Mouse (Mus musculus): Measurements from ENCODE around the gene Mark3.
A peak's percentile ranks its signal among the peaks of the same experiment; 100 is the strongest.
"Not testable (repeated sequence)": the region's sequence is repeated elsewhere in the genome, so short reads cannot be mapped to it uniquely, and the experiment has no call there.

Mark3 gene

DNA sequence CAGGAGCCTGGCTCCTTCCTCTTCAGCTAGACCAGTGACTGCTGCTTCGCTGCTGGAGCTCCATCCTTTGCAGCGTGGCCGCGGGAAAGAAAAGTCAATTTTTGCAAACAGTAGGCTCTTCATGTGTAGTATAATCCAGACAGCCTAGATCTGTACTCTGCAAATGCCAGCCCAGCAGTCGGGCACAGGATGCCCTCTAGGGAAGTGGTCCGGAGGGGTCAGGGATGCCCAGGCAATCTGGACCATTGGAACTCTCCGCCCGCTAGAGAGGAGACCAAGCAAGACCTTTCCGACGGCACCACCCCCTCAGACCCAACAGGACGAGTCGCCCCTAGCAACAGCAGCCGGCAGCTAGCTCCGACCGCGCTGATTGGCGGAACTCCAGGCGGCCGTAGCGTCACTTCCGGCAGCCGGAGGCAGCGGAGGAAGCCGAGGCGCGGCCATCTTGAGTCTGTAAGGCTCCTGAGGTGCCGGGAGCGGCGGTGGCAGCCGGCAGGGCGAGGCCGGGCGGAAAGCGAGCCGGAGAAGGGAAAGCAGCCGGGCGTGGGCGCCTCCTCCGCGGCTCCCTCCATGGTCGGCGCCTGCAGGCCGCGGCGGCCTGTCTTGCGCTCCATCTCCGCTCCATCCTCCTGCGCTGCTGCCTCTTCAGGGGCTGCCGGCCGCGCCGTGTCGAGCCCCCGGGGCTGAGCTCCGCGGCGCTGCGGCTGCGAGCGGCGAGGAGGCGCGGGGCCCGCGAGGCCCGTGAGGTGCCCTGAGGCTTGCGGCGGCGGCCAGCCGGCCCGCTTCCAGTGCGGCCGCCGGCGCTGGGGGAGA, at the start of gene Mark3:
TSS of gene Mark3 (plus strand) at position 450 of the 813 bp plus-strand sequence.
- DNase-seq (ENCODE audit: low spot score) = peak; percentile 84

DNA sequence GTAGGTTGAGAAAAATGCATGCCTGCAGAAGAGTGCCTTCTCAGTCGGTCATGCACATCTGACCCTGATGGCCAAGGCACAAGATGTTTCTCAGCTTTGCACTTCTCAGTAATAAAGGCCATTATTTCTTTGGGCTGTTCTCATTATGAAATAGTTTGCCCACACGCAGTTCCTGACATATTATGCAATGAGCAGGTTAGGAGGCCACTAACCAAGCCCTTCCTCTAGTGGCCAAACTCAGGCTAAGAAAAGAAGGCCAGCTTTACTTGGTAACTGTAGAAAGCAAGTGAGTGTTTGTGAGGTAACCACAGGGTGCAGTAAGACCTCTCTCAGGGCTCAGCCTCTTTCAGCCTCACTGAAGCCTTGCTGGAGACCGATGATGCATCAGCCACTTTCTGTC, 49.4 kb upstream of the Mark3 start:
- no peak for DNase-seq (ENCODE audit: low spot score)

DNA sequence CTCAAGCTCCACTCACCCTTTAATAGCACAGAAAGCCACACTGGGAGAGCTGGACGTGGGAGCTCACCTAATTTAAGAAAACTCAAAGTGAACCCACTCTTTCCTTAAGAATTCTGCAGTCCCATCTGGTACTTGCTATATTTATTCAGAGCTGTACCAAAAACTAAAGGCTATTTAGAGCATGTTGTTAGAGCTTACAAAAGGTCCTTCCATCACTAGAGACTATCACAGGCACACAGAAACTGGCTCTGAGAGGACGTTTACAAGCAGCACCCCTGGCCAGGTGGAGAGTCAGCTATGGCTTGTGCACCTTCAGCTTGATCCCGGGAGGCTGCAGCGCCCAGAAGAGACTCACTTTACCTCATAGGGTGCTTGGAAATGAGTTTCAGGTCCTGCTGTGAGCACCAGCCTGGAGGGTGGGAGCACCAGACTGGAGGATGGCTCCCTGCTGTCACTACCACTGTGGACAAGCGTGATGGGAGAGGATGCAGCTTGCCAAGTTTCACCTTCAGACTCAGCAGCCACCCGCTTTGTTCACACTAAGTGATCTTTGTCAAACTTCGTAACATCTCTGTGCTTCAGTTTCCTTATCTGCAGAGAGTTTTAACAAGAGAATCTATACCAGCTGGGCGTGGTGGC, 46.6 kb upstream of the Mark3 start:
- DNase-seq (ENCODE audit: low spot score) = no peak

DNA sequence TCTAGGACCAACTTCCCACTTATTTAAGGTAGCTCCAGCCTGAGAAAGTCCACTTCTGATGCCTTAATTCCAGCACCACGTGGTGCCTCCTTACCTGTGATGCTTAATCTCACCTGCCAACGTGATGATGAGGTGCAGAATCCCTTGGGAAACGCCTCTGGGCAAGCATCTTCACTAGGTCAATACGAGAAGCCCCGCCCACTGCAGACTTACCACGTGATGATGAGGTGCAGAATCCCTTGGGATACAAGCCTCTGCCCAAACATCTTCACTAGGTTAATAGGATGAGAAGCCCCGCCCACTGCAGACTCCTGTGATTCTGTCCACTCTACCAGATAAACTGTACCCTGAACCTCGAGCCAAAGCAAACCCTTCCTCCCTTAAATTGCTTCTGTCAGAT, 45.1 kb upstream of the Mark3 start:
- no peak for DNase-seq (ENCODE audit: low spot score)

DNA sequence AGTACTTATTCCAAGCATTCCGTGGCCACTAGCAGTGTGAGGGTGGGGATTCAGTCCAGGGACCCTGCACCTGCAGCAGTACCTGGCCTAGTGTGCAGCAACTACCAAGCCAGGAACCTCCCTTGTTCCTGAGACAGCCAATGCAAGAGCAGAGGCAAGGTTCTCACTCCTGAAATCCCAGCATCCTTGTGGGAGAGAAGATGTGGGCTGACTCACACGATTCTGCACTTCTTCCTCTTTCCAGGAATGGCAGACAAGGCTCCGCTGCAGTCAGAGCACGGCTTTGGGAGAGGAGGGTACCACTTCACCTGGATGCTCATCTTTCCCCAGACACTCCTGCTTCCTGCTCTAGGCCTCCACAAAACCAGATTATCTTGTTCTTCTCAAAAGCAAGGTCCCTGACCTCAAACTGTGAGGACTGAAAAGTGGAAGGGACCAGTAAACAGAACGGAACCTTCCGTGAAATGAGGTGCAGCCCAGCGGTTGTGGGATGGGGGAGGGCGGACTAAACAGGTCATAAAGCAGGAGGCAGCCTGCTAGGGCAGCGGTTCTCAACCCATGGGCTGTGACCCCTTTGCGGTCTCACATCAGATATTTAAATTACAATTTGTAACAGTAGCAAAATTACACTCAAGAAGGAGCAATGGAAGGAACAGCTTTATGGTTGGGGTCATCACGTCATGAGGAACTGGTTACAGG, 41.1 kb upstream of the Mark3 start:
- DNase-seq (ENCODE audit: low spot score) = no peak

DNA sequence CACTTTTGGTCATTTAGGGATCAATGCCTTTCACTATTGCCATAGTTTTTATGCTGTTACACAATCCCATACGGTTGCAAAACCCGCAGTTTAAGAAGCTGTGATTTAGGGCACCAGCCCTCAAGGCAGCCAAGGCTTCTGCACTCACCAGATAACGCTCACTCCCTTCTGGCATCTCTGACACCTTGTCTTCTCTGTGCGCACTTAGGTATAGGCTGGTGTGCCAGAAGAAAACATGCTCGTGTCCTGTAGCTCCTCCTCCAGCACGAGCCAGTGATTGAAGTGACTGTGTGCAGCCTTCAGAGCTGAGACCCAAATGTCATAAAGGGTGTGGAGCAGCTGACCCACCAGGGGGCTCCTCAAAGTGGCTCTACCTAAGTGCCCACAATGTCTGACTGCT, 39.0 kb upstream of the Mark3 start:
- no peak for DNase-seq (ENCODE audit: low spot score)

DNA sequence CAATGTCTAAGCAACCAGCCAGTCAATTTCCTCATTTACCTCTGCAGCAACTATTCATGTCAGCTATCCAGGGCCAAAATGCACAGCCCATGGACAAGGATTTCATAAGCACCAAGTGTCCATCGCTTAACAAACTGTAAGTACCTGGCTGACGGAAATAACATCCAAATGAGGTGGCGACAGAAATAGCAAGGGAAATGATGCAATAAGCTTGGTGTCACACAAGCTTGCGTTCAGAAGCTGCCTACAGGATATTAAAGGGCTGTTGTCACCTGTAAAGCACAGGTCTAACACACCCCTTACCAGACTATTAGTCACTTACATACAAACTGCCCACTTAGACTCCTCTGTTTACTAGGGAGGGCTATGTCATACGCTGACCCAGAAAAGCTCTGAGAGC, 38.6 kb upstream of the Mark3 start:
- no peak for DNase-seq (ENCODE audit: low spot score)

DNA sequence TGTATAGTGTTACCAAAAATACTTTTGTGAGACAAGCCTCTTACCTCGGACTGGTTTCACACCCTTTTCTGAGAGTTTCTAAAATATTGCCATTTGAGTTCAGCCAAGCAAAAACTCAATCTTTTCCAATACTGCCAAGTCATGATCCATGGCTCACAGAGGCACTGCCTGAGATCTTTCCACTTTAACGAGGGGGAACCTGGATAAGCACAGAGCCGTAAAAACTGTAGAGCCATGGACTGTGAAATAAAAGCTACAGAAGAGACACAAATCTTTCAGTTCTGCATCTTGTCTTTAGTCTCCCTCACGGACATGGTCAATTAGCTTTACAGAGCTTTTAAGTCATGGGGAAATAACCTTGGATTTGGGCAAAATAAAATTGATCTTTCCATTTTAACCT, 37.6 kb upstream of the Mark3 start:
- DNase-seq (ENCODE audit: low spot score) = no peak

DNA sequence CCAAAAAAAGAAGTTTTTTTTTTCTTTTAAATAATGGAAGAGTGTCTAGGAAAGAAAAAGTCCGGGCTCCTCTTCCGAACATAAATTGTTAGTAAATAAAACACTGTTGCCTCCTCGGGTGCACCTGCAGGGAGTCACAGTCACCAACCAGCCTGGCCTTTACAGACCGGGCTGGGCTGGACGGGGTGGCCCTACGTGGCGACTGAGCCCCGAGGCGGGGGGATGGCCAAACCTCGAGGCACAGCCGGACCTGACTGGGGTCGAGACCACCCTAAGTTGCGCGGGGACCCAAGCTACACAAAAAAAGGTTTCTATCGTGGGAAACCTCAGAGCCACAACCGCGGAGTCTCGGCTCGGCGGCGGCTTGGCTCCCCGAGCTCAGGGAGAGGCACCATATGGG, 37.0 kb upstream of the Mark3 start:
- no peak for DNase-seq (ENCODE audit: low spot score)

DNA sequence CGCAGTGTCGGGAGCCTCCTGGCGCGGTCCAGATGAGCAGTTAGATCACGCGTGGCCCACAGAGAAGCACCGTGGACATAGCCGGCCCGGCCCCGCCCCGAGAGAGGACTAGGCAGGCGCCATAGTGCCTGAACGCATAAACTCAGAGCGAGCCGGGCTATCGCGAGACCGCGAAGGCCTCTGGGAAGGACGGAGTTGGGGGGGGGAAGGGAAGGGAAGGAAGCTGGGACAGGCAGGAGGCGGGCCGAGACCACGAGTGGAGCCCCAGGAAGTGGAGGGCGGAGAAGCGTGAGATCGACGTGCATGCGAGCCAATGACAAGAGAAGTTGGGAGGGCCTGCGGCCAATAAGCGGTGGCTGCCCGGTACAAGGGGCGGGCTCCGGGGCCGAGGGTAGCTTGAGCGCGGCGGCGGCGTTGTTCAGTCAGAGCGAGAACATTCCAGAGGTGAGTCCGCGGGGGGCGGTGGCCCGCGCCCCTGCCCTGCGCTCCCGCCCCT, 36.5 kb upstream of the Mark3 start, which contains the start of gene Eif5:
TSS of gene Eif5 (plus strand) at position 221 of the 496 bp plus-strand sequence.
- DNase-seq (ENCODE audit: low spot score) = peak; percentile 97

DNA sequence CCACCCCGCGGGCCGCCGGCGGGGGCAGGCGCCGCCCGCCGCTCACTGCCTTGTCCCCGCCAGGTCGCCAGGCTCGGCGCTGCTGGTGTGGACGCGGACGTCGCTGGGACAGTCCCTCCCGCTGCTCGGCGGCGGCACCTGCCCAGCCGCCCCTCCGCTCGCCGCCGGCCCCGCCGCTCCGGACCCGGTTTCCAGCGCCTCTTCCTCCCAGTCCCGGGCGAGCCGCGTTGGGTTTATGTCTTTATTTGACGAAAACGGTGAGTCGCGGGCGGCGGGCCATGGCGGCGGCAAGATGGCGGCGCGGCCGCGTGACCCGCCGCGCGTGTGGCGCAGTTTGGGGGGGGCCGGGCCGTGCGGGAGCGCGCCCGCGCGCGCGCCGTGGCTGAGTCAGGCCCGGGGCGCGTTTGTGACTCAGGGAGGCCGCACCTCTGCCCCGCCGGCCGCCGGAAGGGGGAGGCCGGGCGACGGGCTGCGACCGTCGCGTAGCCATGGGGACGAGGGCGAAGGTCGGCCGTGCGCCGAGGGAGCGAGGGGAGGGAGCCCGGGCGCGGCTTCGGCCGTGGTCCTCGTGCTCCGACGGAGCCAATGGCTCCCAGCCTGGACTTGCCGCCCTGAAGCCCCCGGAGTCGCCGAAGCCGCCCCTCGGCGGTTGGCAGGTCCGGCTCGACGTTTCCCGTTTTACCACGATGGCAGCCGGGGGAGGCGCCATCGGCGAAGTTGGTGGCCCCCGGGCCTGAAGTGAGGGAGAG, 35.9 kb upstream of the Mark3 start:
- DNase-seq (ENCODE audit: low spot score) = peak; percentile 53

DNA sequence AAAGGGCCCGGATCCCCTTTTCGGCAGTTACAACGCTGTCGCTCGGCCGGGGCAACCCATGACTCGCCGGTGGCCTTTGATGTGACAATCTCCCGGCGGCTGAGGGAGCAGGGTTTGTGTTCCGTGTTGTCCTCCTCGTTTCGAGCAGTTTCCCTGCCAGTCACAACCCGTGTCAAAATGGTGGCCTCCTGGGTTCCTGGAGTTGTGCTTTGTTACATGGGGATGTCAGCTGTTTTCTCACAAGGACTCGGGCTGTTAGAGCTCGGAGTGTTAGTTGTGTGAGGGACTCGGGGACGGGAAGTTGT, 35.3 kb upstream of the Mark3 start:
- no peak for DNase-seq (ENCODE audit: low spot score)

DNA sequence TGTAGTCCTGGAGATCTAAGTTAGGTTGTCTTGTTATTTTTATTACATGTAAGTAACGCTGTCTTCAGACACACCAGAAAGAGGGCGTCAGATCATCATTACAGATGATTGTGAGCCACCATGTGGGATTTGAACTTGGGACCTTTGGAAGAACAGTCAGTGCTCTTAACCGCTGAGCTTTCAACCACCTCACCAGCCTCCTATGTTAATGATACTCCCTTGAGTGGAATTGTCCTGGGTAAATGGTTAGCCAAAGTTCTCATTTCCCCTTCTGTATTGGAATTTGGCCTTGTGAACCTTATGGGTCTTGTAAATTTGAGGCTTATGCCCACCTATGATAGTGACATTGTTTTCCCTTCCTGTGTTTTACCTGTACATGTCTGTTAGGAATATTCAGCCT, 27.3 kb upstream of the Mark3 start:
- DNase-seq (ENCODE audit: low spot score) = no peak

DNA sequence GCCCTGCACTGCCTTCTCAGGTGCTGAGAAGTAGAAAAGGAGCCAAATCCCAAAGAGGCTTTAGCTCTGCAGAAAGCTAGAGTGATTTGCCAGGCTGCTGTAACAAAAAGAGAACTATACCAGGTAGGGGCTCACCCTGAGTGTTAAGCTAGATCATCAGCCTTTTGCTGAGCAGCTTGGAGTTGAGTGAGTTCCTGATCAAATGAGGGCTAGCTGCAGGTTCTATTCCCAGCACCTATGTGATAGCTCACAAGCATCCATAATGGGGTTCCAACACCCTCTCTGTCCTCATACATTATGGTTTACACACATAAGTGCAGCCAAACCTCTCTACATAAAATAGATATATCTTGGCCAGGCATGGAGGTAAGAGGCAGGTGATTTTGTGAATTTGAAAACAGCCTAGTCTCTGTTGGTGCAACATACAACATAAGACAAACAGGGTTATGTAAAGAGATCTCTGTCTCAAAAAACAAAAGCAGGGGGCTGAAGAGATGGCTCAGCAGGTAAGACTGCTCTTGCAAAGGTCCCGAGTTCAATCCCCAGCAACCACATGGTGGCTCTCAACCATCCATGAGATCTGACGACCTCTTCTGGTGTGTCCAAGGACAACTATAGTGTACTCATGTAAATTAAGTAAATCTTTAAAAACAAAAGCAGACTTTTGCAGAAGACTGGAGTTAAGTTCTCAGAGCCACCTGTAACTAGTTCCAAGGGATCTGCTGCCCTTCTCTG, 25.6 kb upstream of the Mark3 start:
- DNase-seq (ENCODE audit: low spot score) = no peak

DNA sequence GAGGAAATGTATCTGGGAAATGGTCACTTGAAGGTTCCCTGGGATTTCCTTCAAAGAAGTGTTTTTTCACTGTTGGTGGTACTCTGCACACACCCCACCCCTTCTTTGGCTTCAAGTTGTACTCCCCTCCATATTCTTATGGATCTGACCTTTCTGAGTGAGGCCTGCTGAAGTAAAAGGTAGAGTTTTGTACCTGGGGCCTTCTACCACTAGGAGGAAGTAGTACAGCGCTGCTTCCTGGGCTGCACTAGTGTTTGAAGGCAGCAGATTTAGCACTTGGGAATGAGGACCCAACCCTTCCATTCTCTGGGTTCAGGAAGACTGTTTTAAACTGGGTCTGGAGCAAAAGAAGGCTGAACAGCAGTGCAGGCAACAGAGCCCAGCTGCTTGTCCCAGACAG, 23.6 kb upstream of the Mark3 start:
- no peak for DNase-seq (ENCODE audit: low spot score)

DNA sequence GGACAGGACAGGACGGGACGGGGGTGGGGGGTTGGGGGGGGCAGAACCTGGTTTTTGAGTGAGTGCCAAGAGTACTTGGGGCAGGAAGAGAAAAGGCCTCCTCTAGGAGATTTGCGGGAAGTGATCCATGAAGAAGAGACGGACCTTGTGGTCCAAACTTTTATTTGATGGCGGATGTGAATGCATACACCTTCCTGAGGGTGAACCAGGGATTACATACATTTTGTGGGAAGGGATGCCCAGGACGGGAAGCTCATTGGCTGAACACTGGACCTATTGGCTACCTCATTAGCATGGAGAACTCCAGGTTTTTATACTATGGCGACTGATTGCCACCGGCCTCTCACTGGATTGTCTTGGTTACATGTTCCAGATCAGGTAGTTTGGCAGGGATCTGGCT, 22.0 kb upstream of the Mark3 start:
- no peak for DNase-seq (ENCODE audit: low spot score)

DNA sequence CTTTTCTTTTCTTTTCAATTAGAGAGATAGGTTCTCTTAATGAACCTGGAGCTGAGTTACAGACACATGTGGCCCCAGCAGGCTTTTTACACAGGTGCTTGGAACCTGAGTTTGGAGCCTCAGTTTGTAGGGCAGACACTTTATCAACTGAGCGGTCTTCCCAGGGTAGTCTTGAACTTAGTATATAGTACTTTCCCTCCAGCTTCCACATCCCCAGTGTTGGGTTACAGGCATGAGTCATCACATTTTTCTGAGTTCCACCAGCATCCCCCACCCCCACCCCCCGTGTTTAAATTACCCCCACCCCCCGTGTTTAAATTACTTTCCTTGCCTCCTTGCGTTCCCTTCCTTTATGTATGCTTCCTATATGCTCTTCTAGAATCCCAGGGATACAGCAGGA, 19.0 kb upstream of the Mark3 start:
- DNase-seq (ENCODE audit: low spot score) = no peak

DNA sequence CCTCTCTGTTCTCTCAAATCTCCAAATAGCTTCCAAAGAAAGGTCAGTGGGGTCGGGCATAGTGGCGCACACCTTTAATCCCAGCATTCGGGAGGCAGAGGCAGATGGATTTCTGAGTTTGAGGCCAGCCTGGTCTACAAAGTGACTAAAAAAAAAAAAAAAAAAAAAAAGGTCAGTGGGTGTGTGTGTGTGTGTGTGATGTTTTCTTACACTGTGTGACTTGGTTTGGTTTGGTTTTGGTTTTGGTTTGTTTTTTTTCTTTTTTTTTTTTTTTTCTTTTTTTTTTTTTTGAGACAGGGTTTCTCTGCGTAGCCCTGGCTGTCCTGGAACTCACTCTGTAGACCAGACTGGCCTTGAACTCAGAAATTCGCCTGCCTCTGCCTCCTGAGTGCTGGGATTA, 18.4 kb upstream of the Mark3 start:
- not testable (repeated sequence) for DNase-seq (ENCODE audit: low spot score)

DNA sequence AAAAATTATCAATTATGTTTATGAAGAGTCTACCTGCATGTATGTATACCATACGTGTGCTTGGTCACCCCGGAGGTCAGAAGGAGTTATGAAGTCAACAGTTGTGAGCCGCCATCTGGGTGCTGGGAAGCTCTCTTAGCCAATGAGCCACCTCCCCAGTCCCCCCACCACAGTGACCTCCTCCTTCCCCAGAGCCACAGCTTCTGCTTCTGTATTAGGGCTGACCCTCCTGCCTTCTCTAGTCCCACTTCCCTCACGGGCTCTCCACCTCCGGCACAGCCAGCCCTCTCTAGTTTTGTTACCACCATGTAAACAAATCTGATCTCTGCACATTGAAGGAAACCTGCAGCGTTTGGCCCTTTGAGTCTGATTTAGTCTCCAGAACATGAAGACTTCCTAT, 16.8 kb upstream of the Mark3 start:
- DNase-seq (ENCODE audit: low spot score) = no peak

DNA sequence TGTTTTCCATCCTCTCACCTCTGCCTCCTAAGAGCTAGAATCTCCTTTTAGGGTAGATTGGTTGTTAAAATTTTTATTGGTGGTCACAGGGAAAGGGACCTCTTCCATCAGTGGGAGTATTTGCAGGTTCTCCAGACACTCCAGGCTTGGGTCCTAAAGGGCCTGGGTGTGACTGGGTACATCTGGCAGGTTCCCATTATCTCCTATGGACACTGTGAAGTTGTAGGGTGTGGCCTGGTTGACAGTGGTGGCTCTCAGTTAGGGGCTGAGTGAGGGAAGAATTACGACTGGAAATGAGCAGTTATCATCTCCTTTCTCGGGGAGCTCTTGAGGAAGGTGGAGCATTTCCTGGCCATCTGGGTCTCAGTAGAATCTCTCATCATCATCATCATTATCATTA, 15.7 kb upstream of the Mark3 start:
- DNase-seq (ENCODE audit: low spot score) = no peak

DNA sequence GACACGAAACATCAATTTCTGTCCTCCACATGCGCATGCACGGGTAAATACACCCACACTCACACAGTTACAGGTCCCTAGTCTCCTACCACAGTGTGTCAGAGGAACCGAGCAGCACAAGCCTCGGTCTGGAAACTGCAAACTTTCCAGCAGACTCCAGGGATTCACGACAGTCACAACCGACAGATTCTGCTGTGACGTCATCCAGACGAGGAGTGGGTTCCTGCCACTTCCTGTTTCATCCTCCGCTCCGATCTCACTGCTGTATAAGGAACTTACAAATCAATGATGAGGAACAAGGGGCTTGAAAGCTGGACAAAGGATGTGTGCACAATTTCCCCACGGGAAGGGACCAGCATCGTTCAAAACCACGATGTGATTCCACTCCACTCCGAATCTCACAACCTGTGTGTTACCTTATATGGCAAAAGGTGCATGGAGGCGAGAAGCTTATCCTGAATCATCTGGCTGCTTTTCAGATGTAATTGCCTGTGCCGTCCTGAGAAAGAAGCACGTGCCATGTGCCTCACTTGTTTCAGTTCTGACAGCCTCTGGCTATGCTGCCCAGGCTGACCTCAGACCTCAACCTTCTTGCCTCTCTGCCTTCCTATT, 14.6 kb upstream of the Mark3 start:
- DNase-seq (ENCODE audit: low spot score) = peak; percentile 43
